Mouse (Mus musculus): ENCODE results near the gene Crnn. TPM values are rescaled to one million over a fixed set of nuclear protein-coding genes. Genes with fewer than 3 reads are reported as not detected.

The Crnn gene
- total RNA-seq (2014; fragmentation: Nextera tagmentation) (not detected in 2 replicates), total RNA-seq (2017) (not detected in 2 replicates)

GRCm38 (mm10) chr3:93144510-93145051 lies at the start of gene Crnn:
TSS of gene Crnn (plus strand) at chr3:93144787.
- ATAC-seq (replicated peaks; ENCODE audit: poor library complexity, severe bottlenecking) = no peak

GRCm38 (mm10) chr3:93096447-93096846 lies 48.1 kb upstream of the Crnn start:
- no peak for ATAC-seq (replicated peaks; ENCODE audit: poor library complexity, severe bottlenecking)

GRCm38 (mm10) chr3:93111668-93112067 lies 32.9 kb upstream of the Crnn start:
- ATAC-seq (replicated peaks; ENCODE audit: poor library complexity, severe bottlenecking) = no peak

- peak; percentile 61; the same call in 1 of the 2 replicates for ATAC-seq (replicated peaks; ENCODE audit: poor library complexity, severe bottlenecking)
Observed at GRCm38 (mm10) chr3:93114481-93114880, 30.1 kb upstream of the Crnn start.

GRCm38 (mm10) chr3:93119101-93119500 lies 25.5 kb upstream of the Crnn start:
- ATAC-seq (replicated peaks; ENCODE audit: poor library complexity, severe bottlenecking) = no peak

- no peak for ATAC-seq (replicated peaks; ENCODE audit: poor library complexity, severe bottlenecking)
Observed at GRCm38 (mm10) chr3:93128052-93128451, 16.5 kb upstream of the Crnn start.

- no peak for ATAC-seq (replicated peaks; ENCODE audit: poor library complexity, severe bottlenecking)
Observed at GRCm38 (mm10) chr3:93129076-93129475, 15.5 kb upstream of the Crnn start.

- ATAC-seq (replicated peaks; ENCODE audit: poor library complexity, severe bottlenecking) = peak; percentile 74
Observed at GRCm38 (mm10) chr3:93130460-93130859, 14.1 kb upstream of the Crnn start.

GRCm38 (mm10) chr3:93162502-93162901 lies 17.9 kb downstream of the Crnn start:
- no peak for ATAC-seq (replicated peaks; ENCODE audit: poor library complexity, severe bottlenecking)

GRCm38 (mm10) chr3:93162996-93163592 lies 18.5 kb downstream of the Crnn start:
- ATAC-seq (replicated peaks; ENCODE audit: poor library complexity, severe bottlenecking) = no peak

- ATAC-seq (replicated peaks; ENCODE audit: poor library complexity, severe bottlenecking) = no peak
Observed at GRCm38 (mm10) chr3:93180856-93181255, 36.3 kb downstream of the Crnn start.

- no peak for ATAC-seq (replicated peaks; ENCODE audit: poor library complexity, severe bottlenecking)
Observed at GRCm38 (mm10) chr3:93196978-93197377, 52.4 kb downstream of the Crnn start, which contains the start of gene Flg2. TSS of gene Flg2 (plus strand) at chr3:93197278.

Other genes with a start within 250 kb of the Crnn start
- gene Lce3a, start 218.6 kb upstream of the Crnn start, total RNA-seq (2014; fragmentation: Nextera tagmentation) = not detected in 2 replicates
- not detected in 2 replicates for gene Lce3a, start 218.6 kb upstream of the Crnn start, total RNA-seq (2017)
- not detected in 2 replicates for gene Lce3b, start 211.8 kb upstream of the Crnn start, total RNA-seq (2014; fragmentation: Nextera tagmentation)
- gene Lce3b, start 211.8 kb upstream of the Crnn start, total RNA-seq (2017) = not detected in 2 replicates
- not detected in 2 replicates for gene Lce3c, start 200.3 kb upstream of the Crnn start, total RNA-seq (2014; fragmentation: Nextera tagmentation)
- not detected in 2 replicates for gene Lce3c, start 200.3 kb upstream of the Crnn start, total RNA-seq (2017)
- gene Lce3d, start 187.4 kb upstream of the Crnn start, total RNA-seq (2014; fragmentation: Nextera tagmentation) = not detected in 2 replicates
- not detected in 2 replicates for gene Lce3d, start 187.4 kb upstream of the Crnn start, total RNA-seq (2017)
- not detected in 2 replicates for gene Lce3e, start 177.7 kb upstream of the Crnn start, total RNA-seq (2014; fragmentation: Nextera tagmentation)
- gene Lce3e, start 177.7 kb upstream of the Crnn start, total RNA-seq (2017) = not detected in 2 replicates
- gene Lce3f, start 152.6 kb upstream of the Crnn start, total RNA-seq (2014; fragmentation: Nextera tagmentation) = not detected in 2 replicates
- gene Lce3f, start 152.6 kb upstream of the Crnn start, total RNA-seq (2017) = not detected in 2 replicates
- gene Crct1, start 129.1 kb upstream of the Crnn start, total RNA-seq (2014; fragmentation: Nextera tagmentation) = not detected in 2 replicates
- not detected in 2 replicates for gene Crct1, start 129.1 kb upstream of the Crnn start, total RNA-seq (2017)
- not detected in 2 replicates for gene Lce1m, start 125.7 kb upstream of the Crnn start, total RNA-seq (2014; fragmentation: Nextera tagmentation)
- gene Lce1m, start 125.7 kb upstream of the Crnn start, total RNA-seq (2017) = not detected in 2 replicates
- not detected in 2 replicates for gene Gm4858, start 76.0 kb upstream of the Crnn start, total RNA-seq (2014; fragmentation: Nextera tagmentation)
- gene Gm4858, start 76.0 kb upstream of the Crnn start, total RNA-seq (2017) = not detected in 2 replicates
- gene Flg2, start 52.5 kb downstream of the Crnn start, total RNA-seq (2014; fragmentation: Nextera tagmentation) = not detected in 2 replicates
- not detected in 2 replicates for gene Flg2, start 52.5 kb downstream of the Crnn start, total RNA-seq (2017)
- not detected in 2 replicates for gene Flg, start 128.7 kb downstream of the Crnn start, total RNA-seq (2014; fragmentation: Nextera tagmentation)
- not detected in 2 replicates for gene Flg, start 128.7 kb downstream of the Crnn start, total RNA-seq (2017)
- gene Hrnr, start 175.0 kb downstream of the Crnn start, total RNA-seq (2014; fragmentation: Nextera tagmentation) = not detected in 2 replicates
- not detected in 2 replicates for gene Hrnr, start 175.0 kb downstream of the Crnn start, total RNA-seq (2017)
- not detected in 2 replicates for gene Rptn, start 248.9 kb downstream of the Crnn start, total RNA-seq (2014; fragmentation: Nextera tagmentation)
- not detected in 2 replicates for gene Rptn, start 248.9 kb downstream of the Crnn start, total RNA-seq (2017)